Mouse (Mus musculus) central nervous system, embryonic 14 days (tissue): ENCODE results near the gene Aaed1. TPM values are rescaled to one million over a fixed set of nuclear protein-coding genes. Genes with fewer than 3 reads are reported as not detected.

ENCODE experiments used
- polyA plus RNA-seq: library from polyadenylated mRNA; depleted of rRNA; stranded (reverse); fragments of >200 nt; gene quantifications from 2 replicates; pipeline ENCODE4 v1.2.3, GENCODE M21; 2012; rRNA removed

Aaed1 gene
- polyA plus RNA-seq: 5.7 and 7.9 TPM in 2 replicates

GRCm38 (mm10) chr13:64312024-64312915 is at the start of gene Aaed1:
Gene Aaed1 (minus strand): TSS chr13:64312710.

GRCm38 (mm10) chr13:64274879-64275753 is 37.4 kb downstream of the Aaed1 start, which contains the start of gene Cdc14b:
Gene Cdc14b (minus strand): TSS chr13:64275290.

Other genes starting within 250 kb of the Aaed1 start
- gene Hsd17b3, start 223.5 kb downstream of the Aaed1 start, polyA plus RNA-seq: 0.10 and 0.23 TPM in 2 replicates
- 1.4 and 3.1 TPM in 2 replicates for gene Slc35d2, start 183.3 kb downstream of the Aaed1 start, polyA plus RNA-seq
- 12.5 and 14.2 TPM in 2 replicates for gene Zfp367, start 159.5 kb downstream of the Aaed1 start, polyA plus RNA-seq
- gene Habp4, start 150.9 kb downstream of the Aaed1 start, polyA plus RNA-seq: 32.6 and 37.6 TPM in 2 replicates
- 6.5 and 8.0 TPM in 2 replicates for gene Cdc14b, start 37.4 kb downstream of the Aaed1 start, polyA plus RNA-seq
- 98.2 and 119 TPM in 2 replicates for gene Ctsl, start 58.2 kb upstream of the Aaed1 start, polyA plus RNA-seq
- 20.5 and 20.6 TPM in 2 replicates for gene Cdk20, start 119.6 kb upstream of the Aaed1 start, polyA plus RNA-seq
- gene Fam240b, start 185.1 kb upstream of the Aaed1 start, polyA plus RNA-seq: not detected in 2 replicates